11 mouse cellular contexts compared by ENCODE assay signal in the genomic region with DNA sequence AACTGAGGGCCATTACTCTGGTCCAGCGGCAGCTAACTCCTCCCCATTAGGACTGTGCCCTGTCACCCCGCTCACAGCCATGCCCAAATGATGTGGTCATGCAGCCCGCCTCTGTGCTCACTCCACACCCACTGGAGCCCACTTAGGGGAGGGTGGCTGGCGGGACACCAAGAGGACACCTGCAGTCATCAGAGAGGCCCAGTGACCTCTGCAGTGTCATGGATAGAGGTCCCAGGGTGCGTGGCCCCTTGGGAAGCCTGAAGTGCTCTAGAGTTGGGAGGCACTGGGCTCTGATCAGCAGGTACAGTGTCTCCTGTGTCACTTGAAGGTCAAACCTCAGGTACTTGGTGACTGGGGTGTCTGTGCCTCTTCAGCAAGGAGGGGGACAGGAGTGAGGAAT. TPM values are rescaled to one million over a fixed set of nuclear protein-coding genes. Genes with fewer than 3 reads are reported as not detected.
DNase-seq lines count a peak whose midpoint lies in the region; ATAC-seq lines count a peak whose summit lies in the region.
"Had no signal": no experiment of that assay in that cellular context is flagged by ENCODE, and none has a peak within 500 bp of the region (broad histone marks: within the 10 kb centered on the region; RNA-seq: fewer than 3 reads in every experiment).

No protein-coding gene starts in this region.

- H3K4me1 ChIP-seq in limb, embryonic 15.5 days = peaks cover 44% of the 10 kb centered on the region

- 0 out of 2 replicates have a peak overlapping the region, but pooled peaks have one; percentile 44 for H3K4me3 ChIP-seq in limb, embryonic 15.5 days
- H3K4me3 ChIP-seq: erythroblast, embryonic 14.5 days had no signal

- whole genome bisulfite sequencing in limb, embryonic 15.5 days = 81% methylated on average over 5 of the region's 5 CpGs

- no peak overlapping the region for H3K27ac ChIP-seq in limb, embryonic 15.5 days

- H3K27me3 ChIP-seq in limb, embryonic 15.5 days = peaks cover 52% of the 10 kb centered on the region

- H3K9ac ChIP-seq in limb, embryonic 15.5 days = no peak overlapping the region

- peak; percentile 73 for DNase-seq in cerebellum, adult 9-10 months
- DNase-seq in right cerebral cortex, postnatal 4 days = peak; percentile 30
- DNase-seq in right cerebral cortex, postnatal 25 days = no peak
- no peak for DNase-seq in embryo, embryonic 9.5 days (ENCODE audit: extremely low spot score)
- no peak for DNase-seq in adrenal gland, adult (ENCODE audit: inconsistent age in 2 of 2, low spot score in 1 of 2)
- no peak for DNase-seq in urinary bladder, postnatal 14 days (ENCODE audit: low spot score)
- DNase-seq: layer of hippocampus, adult 9-11 months; lung, adult 18-20 months had no signal

- no peaks in the 10 kb centered on the region for H3K9me3 ChIP-seq in limb, embryonic 15.5 days

- H3K36me3 ChIP-seq in limb, embryonic 15.5 days = peaks cover 19% of the 10 kb centered on the region

- no peak overlapping the region for H3K4me2 ChIP-seq in limb, embryonic 15.5 days

- no peak for ATAC-seq in cerebellum, adult (ENCODE audit: insufficient number of reproducible peaks, low FRiP score, low TSS enrichment)
- no peak for ATAC-seq in limb, embryonic 15.5 days (ENCODE audit: insufficient number of reproducible peaks, low FRiP score, low TSS enrichment, low read depth)

RNA-seq across cellular contexts. Expression of a gene that starts 1.0 kb away (rescaled TPM):
- 1.5 TPM in 2 replicates for polyA plus RNA-seq in limb, embryonic 15.5 days (2015; fragmentation: Nextera tagmentation; extraction: Ambion mirVana)
- polyA plus RNA-seq: erythroblast, embryonic 14.5 days had no signal

RNA-seq across cellular contexts. Expression of a gene that starts 4.6 kb away (rescaled TPM):
- 842 and 925 TPM in 2 replicates for polyA plus RNA-seq in limb, embryonic 15.5 days (2015; fragmentation: Nextera tagmentation; extraction: Ambion mirVana)

RNA-seq across cellular contexts. Expression of a gene that starts 23.5 kb away (rescaled TPM):
- polyA plus RNA-seq in limb, embryonic 15.5 days (2015; fragmentation: Nextera tagmentation; extraction: Ambion mirVana) = 54.4 and 56.0 TPM in 2 replicates

RNA-seq across cellular contexts. Expression of a gene that starts 32.5 kb away (rescaled TPM):
- 4.3 and 5.0 TPM in 2 replicates for polyA plus RNA-seq in limb, embryonic 15.5 days (2015; fragmentation: Nextera tagmentation; extraction: Ambion mirVana)

RNA-seq across cellular contexts. Expression of a gene that starts 32.9 kb away (rescaled TPM):
- 13.8 and 16.1 TPM in 2 replicates for polyA plus RNA-seq in limb, embryonic 15.5 days (2015; fragmentation: Nextera tagmentation; extraction: Ambion mirVana)

Comparison
In these comparisons a context has a peak if more than half of its experiments do, and no peak if none do; other contexts are left out.
1. DNase-seq: peak in cerebellum, adult 9-10 months (single experiment) and right cerebral cortex, postnatal 4 days (single experiment); none in right cerebral cortex, postnatal 25 days (single experiment), embryo, embryonic 9.5 days (single experiment), adrenal gland, adult (0 of 2) and urinary bladder, postnatal 14 days (single experiment).